Mouse (Mus musculus): ENCODE measurements around the gene Gif. TPM values are rescaled to one million over a fixed set of nuclear protein-coding genes. Genes with fewer than 3 reads are reported as not detected.

The Gif gene
- not detected for polyA plus RNA-seq (2017; shearing (Covaris generic))

GRCm38 (mm10) chr19:11747298-11747697 lies at the start of gene Gif:
Gene Gif (plus strand): TSS chr19:11747554.

GRCm38 (mm10) chr19:11770205-11770892 lies 23.0 kb downstream of the Gif start, which contains the start of gene Mrpl16:
Gene Mrpl16 (plus strand): TSS chr19:11770391.

Other genes with a start within 250 kb of the Gif start
- 633 TPM for gene Ms4a6b, start 231.0 kb upstream of the Gif start, polyA plus RNA-seq (2017; shearing (Covaris generic))
- 0.67 TPM for gene Ms4a4d, start 210.8 kb upstream of the Gif start, polyA plus RNA-seq (2017; shearing (Covaris generic))
- 24.3 TPM for gene Ms4a6d, start 142.7 kb upstream of the Gif start, polyA plus RNA-seq (2017; shearing (Covaris generic))
- not detected for gene Ms4a2, start 123.8 kb upstream of the Gif start, polyA plus RNA-seq (2017; shearing (Covaris generic))
- gene Ms4a3, start 106.7 kb upstream of the Gif start, polyA plus RNA-seq (2017; shearing (Covaris generic)), result not detected
- not detected for gene Oosp2, start 87.0 kb upstream of the Gif start, polyA plus RNA-seq (2017; shearing (Covaris generic))
- gene Oosp1, start 56.4 kb upstream of the Gif start, polyA plus RNA-seq (2017; shearing (Covaris generic)), result not detected
- 0.66 TPM for gene Oosp3, start 50.5 kb upstream of the Gif start, polyA plus RNA-seq (2017; shearing (Covaris generic))
- gene Mrpl16, start 22.8 kb downstream of the Gif start, polyA plus RNA-seq (2017; shearing (Covaris generic)), result 41.6 TPM
- gene Stx3, start 71.8 kb downstream of the Gif start, polyA plus RNA-seq (2017; shearing (Covaris generic)), result 2.2 TPM
- not detected for gene Olfr1417, start 91.7 kb downstream of the Gif start, polyA plus RNA-seq (2017; shearing (Covaris generic))
- gene Olfr1418, start 113.5 kb downstream of the Gif start, polyA plus RNA-seq (2017; shearing (Covaris generic)), result not detected
- gene Olfr1419, start 127.6 kb downstream of the Gif start, polyA plus RNA-seq (2017; shearing (Covaris generic)), result not detected
- not detected for gene Olfr1420, start 139.0 kb downstream of the Gif start, polyA plus RNA-seq (2017; shearing (Covaris generic))
- 26.8 TPM for gene Patl1, start 164.8 kb downstream of the Gif start, polyA plus RNA-seq (2017; shearing (Covaris generic))
- 50.4 TPM for gene Osbp, start 218.4 kb downstream of the Gif start, polyA plus RNA-seq (2017; shearing (Covaris generic))